Mouse (Mus musculus) duodenum, adult 2 months (tissue): ENCODE results near the gene Wdr60. TPM values are rescaled to one million over a fixed set of nuclear protein-coding genes. Genes with fewer than 3 reads are reported as not detected.

ENCODE experiments used
- polyA plus RNA-seq: library from polyadenylated mRNA; depleted of rRNA; stranded (reverse); fragments of >200 nt; gene quantifications from 2 replicates; pipeline ENCODE4 v1.2.3, GENCODE M21; 2012; ENCODE audit warnings: low replicate concordance; rRNA removed

Gene Wdr60
- 0.39 and 0.77 TPM in 2 replicates for polyA plus RNA-seq

GRCm38 (mm10) chr12:116262555-116263341 is at the start of gene Wdr60:
TSS of gene Wdr60 (minus strand) at chr12:116263022.

GRCm38 (mm10) chr12:116280653-116281364 is 18.0 kb upstream of the Wdr60 start, which contains the start of gene Esyt2:
TSS of gene Esyt2 (plus strand) at chr12:116281196.

GRCm38 (mm10) chr12:116275086-116275485 is 12.3 kb upstream of the Wdr60 start, which contains the start of gene Gm11027:
TSS of gene Gm11027 (plus strand) at chr12:116275386.

Other genes starting within 250 kb of the Wdr60 start
- gene Zfp386, start 215.3 kb downstream of the Wdr60 start, polyA plus RNA-seq, result 0.51 and 1.2 TPM in 2 replicates
- gene Vipr2, start 185.3 kb downstream of the Wdr60 start, polyA plus RNA-seq, result 0.68 and 4.1 TPM in 2 replicates
- gene Gm11027, start 12.4 kb upstream of the Wdr60 start, polyA plus RNA-seq, result not detected in 2 replicates
- 5.7 and 6.8 TPM in 2 replicates for gene Esyt2, start 18.2 kb upstream of the Wdr60 start, polyA plus RNA-seq
- gene Ncapg2, start 142.4 kb upstream of the Wdr60 start, polyA plus RNA-seq, result 0.52 and 0.84 TPM in 2 replicates
- 4.6 and 14.9 TPM in 2 replicates for gene Ptprn2, start 222.7 kb upstream of the Wdr60 start, polyA plus RNA-seq